Mouse (Mus musculus): Measurements from ENCODE around the gene Lcp1. TPM values are rescaled to one million over a fixed set of nuclear protein-coding genes. Genes with fewer than 3 reads are reported as not detected.
A peak's percentile ranks its signal among the peaks of the same experiment; 100 is the strongest.

The Lcp1 gene
- total RNA-seq (2014; rRNA removed) (6.5 and 6.9 TPM in 2 replicates), polyA plus RNA-seq (2015; fragmentation: Nextera tagmentation; extraction: Ambion mirVana) (7.9 and 8.3 TPM in 2 replicates)

DNA sequence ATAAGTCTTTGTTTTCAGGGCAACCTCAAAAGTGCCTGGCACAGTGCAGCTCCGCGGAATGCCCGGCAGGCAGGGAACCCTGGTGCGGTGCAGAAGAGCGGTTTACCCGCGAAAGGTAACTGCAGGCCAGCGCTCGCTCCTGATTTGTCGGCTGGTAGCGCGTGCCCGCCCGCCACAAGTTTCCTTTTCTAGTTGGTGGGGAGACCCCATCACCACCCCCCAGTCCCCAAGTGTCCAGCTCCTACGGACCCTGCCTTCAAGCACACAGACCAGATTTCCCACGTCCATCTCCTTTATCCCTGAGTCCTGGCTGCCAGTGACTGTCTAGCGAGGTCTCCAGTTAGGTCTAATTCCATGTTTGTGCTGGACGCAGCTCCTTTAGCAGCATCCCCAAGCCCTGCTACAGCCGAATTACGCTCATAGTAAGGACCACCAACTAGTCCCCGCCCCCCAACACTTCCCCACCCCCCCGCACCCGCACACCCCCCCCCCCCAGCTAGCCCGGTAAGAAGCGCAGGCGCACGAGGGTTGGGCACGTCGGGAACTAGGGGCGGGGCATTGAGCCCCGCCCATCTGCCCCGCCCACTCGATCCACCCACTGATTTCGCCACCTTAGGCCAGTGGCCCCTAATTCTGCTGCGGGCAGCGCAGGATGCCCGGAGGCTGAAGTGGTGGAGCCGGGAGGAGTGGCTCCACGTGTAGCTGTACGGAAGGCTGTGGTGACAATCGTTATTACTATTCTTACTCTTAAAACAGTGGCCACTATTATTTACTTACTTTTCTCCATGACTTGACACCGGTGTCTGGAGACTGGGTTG lies at the start of gene Lcp1, which contains the start of gene Lrrc63:
Gene Lcp1 (plus strand): TSS at position 601 of the 818 bp plus-strand sequence.
Gene Lrrc63 (minus strand): TSS at position 381 of the 818 bp plus-strand sequence.
- Histone ChIP-seq H3K9ac (replicated peaks; ENCODE audit: low read length) (peak within 1 kb of the TSS; percentile 54), H3K4me2 (ENCODE audit: low read depth, low read length) (peak within 1 kb of the TSS; percentile 82), H3K36me3 (ENCODE audit: insufficient read depth, low read length) (no peaks in the 10 kb centered on the region), H3K27ac (peak within 1 kb of the TSS; percentile 59; the same call in 1 of the 2 replicates), H3K9me3 (ENCODE audit: low read length) (no peaks in the 10 kb centered on the region), H3K4me3 (ENCODE audit: low read length) (peak within 1 kb of the TSS; percentile 60), H3K27me3 (ENCODE audit: insufficient read depth, low read length) (no peaks in the 10 kb centered on the region), H3K4me1 (ENCODE audit: insufficient read depth, low read length) (no peaks in the 10 kb centered on the region)
- WGBS, result under 1% methylated on average over 41 of the region's 42 CpGs
- peak; percentile 84 for DNase-seq (ENCODE audit: low spot score)
- no peak for TF ChIP-seq CTCF (IDR thresholded peaks at IDR 0.05; ENCODE audit: low read depth)
- ATAC-seq, result peak; percentile 92

DNA sequence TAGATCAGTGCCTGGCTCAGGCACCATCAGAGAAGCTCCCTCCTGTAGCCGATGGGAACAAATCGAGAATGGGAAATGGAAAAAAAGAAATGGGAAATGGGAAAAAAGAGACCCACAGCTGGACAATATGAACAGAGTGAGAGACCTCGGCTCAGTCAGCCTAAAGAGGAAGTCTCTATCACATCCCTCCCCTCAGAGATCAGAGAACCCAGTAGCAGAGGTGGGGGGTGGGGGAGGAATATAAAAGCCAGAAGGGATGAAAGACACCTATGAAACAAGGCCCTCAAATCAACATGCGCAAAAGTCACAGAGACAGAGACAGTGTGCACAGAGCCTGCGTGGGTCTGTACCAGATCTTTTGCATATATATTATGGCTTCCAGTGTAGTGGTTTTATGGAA lies 27.9 kb upstream of the Lcp1 start:
- no peak overlapping the region for H3K4me2 ChIP-seq (ENCODE audit: low read depth, low read length)
- H3K9me3 ChIP-seq (ENCODE audit: low read length), result no peaks in the 10 kb centered on the region
- TF ChIP-seq CTCF (IDR thresholded peaks at IDR 0.05; ENCODE audit: low read depth), result no peak
- H3K27ac ChIP-seq, result no peak overlapping the region
- DNase-seq (ENCODE audit: low spot score) (no peak), ATAC-seq (no peak)
- no peaks in the 10 kb centered on the region for H3K36me3 ChIP-seq (ENCODE audit: insufficient read depth, low read length)
- H3K4me1 ChIP-seq (ENCODE audit: insufficient read depth, low read length), result no peaks in the 10 kb centered on the region
- WGBS, result 91% methylated on average over 5 of the region's 5 CpGs
- H3K4me3 ChIP-seq (ENCODE audit: low read length), result no peak overlapping the region
- no peak overlapping the region for H3K9ac ChIP-seq (replicated peaks; ENCODE audit: low read length)
- no peaks in the 10 kb centered on the region for H3K27me3 ChIP-seq (ENCODE audit: insufficient read depth, low read length)

DNA sequence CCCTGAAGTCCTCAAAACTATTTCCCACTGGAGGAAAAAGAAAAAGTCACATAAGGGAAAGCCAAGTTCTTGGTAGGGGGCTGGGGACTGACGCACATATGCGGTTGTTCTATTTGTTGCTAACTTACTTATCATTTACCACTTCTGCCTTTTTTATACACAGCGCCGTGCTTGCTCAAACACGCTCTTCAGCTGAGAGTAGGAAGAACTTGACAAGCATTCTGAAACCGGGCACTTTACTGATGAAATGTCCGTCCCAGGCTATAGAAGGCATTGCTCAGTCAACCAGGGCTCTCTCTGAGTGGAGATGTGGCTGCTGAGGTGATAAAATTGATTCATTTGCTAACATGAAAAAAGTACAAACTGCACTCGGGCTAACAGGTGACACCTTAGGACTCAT lies 9.2 kb upstream of the Lcp1 start:
- no peak for TF ChIP-seq CTCF (IDR thresholded peaks at IDR 0.05; ENCODE audit: low read depth)
- H3K4me2 ChIP-seq (ENCODE audit: low read depth, low read length), result no peak overlapping the region
- WGBS, result 89% methylated on average over 8 of the region's 8 CpGs
- no peaks in the 10 kb centered on the region for H3K9me3 ChIP-seq (ENCODE audit: low read length)
- DNase-seq (ENCODE audit: low spot score) (no peak), ATAC-seq (no peak)
- no peaks in the 10 kb centered on the region for H3K4me1 ChIP-seq (ENCODE audit: insufficient read depth, low read length)
- no peaks in the 10 kb centered on the region for H3K27me3 ChIP-seq (ENCODE audit: insufficient read depth, low read length)
- H3K4me3 ChIP-seq (ENCODE audit: low read length), result no peak overlapping the region
- H3K27ac ChIP-seq, result no peak overlapping the region
- no peak overlapping the region for H3K9ac ChIP-seq (replicated peaks; ENCODE audit: low read length)
- H3K36me3 ChIP-seq (ENCODE audit: insufficient read depth, low read length), result no peaks in the 10 kb centered on the region

DNA sequence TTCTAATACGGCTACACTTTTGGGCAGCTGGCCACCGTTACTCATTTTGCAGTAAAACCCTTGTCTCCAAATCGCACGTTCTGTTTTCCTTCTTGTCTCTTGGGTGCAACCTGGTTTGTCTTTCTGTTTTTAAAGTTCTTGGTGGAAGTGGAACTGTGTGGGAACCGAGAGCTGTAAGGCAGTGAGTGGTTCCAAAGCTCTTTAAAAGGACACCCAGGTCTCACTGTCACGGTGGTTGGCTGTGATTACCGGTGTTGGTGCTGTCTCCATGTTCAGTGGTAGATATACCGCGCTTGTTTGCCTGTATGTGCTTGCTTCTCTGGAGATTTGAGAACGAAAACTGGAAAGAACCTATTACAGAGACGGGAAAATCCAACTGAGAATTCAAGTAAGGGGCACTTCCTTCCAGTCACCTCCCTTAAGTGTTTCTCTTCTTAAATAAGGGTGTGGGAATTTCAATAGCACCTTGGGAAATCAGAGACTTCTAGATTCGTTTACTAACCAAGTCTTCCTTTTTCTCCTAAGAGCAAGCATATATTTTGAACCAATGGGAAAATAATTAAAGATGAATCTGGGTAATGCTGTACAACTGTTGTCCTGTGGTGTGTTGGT lies 529 bp downstream of the Lcp1 start:
- Histone ChIP-seq H3K9ac (replicated peaks; ENCODE audit: low read length) (no peak overlapping the region; the same call in 1 of the 2 replicates), H3K4me3 (ENCODE audit: low read length) (peak overlapping the region; percentile 60), H3K4me2 (ENCODE audit: low read depth, low read length) (peak overlapping the region; percentile 82), H3K27ac (no peak overlapping the region), H3K27me3 (ENCODE audit: insufficient read depth, low read length) (no peaks in the 10 kb centered on the region), H3K4me1 (ENCODE audit: insufficient read depth, low read length) (no peaks in the 10 kb centered on the region), H3K36me3 (ENCODE audit: insufficient read depth, low read length) (no peaks in the 10 kb centered on the region), H3K9me3 (ENCODE audit: low read length) (no peaks in the 10 kb centered on the region)
- DNase-seq (ENCODE audit: low spot score), result peak; percentile 11
- no peak for TF ChIP-seq CTCF (IDR thresholded peaks at IDR 0.05; ENCODE audit: low read depth)
- no peak for ATAC-seq
- WGBS, result 3% methylated on average over 12 of the region's 12 CpGs

DNA sequence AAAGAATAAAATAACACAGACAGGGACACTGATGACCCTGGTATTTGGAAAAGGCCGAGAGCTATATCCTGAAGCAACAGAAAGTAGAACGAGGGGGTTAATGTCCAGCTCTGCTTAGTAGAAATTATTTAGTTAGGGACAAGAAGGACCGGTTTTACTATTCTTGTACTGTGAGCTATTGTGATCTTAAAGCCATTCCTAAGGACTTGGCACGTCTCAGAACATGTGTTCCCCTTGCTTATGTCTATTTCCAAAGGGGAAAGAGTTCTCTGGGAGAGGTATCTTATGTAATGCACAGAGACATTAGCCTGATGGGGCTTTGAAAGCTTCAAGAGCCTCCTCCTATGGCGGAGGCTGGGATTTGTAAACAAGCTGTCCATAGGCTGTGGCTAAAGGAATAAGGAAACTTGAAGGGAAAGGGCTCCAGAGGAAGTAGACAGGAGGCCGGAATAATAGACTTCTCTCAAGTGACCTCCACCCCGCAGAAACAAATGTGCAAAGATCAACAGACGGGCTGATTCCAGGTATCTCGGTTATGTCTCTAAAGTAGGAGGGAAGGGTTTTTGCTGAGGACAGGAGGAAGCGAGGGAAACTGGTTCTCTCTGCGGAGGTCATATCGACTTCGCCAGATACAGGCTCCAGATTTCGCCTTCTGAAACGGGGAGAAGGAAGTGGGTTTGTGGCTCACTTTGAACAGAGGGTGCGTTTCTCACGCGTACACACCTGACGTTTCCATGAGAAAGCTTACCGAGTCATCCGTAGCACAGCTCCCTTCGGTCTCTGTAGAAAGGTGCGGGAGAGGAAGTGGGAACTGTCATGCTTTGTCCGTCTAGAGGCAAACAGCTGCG lies 5.4 kb downstream of the Lcp1 start:
- no peak overlapping the region for H3K27ac ChIP-seq
- no peaks in the 10 kb centered on the region for H3K4me1 ChIP-seq (ENCODE audit: insufficient read depth, low read length)
- H3K9ac ChIP-seq (replicated peaks; ENCODE audit: low read length), result no peak overlapping the region
- ATAC-seq, result no peak
- DNase-seq (ENCODE audit: low spot score), result no peak
- H3K4me3 ChIP-seq (ENCODE audit: low read length), result no peak overlapping the region
- H3K9me3 ChIP-seq (ENCODE audit: low read length), result no peaks in the 10 kb centered on the region
- WGBS, result 80% methylated on average over 25 of the region's 25 CpGs
- TF ChIP-seq CTCF (IDR thresholded peaks at IDR 0.05; ENCODE audit: low read depth), result no peak
- H3K36me3 ChIP-seq (ENCODE audit: insufficient read depth, low read length), result no peaks in the 10 kb centered on the region
- H3K4me2 ChIP-seq (ENCODE audit: low read depth, low read length), result no peak overlapping the region
- no peaks in the 10 kb centered on the region for H3K27me3 ChIP-seq (ENCODE audit: insufficient read depth, low read length)

DNA sequence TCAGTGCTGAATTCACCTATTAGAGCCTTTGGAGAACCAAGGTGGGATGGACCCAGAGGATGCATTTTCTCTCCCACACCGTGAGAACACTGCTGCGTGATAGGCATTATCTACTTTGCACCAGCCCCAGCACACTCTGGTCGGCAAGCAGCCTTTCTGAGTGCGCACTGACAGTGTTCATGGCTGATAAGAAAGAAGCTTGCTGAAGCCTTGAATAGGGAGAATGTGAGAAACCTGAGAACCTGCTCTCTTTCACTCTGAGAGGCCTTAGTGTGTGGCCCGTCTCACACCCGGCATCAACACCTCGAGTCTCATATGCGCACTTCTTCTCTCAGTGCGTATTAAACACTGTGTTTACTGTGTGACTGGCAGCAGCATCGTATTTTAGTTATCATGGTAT lies 7.6 kb downstream of the Lcp1 start:
- ATAC-seq (no peak), DNase-seq (ENCODE audit: low spot score) (no peak)
- Histone ChIP-seq H3K4me3 (ENCODE audit: low read length) (no peak overlapping the region), H3K9me3 (ENCODE audit: low read length) (no peaks in the 10 kb centered on the region), H3K27me3 (ENCODE audit: insufficient read depth, low read length) (no peaks in the 10 kb centered on the region), H3K27ac (no peak overlapping the region), H3K4me2 (ENCODE audit: low read depth, low read length) (no peak overlapping the region), H3K4me1 (ENCODE audit: insufficient read depth, low read length) (no peaks in the 10 kb centered on the region), H3K36me3 (ENCODE audit: insufficient read depth, low read length) (no peaks in the 10 kb centered on the region), H3K9ac (replicated peaks; ENCODE audit: low read length) (no peak overlapping the region)
- no peak for TF ChIP-seq CTCF (IDR thresholded peaks at IDR 0.05; ENCODE audit: low read depth)
- 84% methylated on average over 10 of the region's 10 CpGs for WGBS
